Mouse (Mus musculus) midbrain, embryonic 12.5 days (tissue): Measurements from ENCODE around the gene Ncf2. TPM values are rescaled to one million over a fixed set of nuclear protein-coding genes. Genes with fewer than 3 reads are reported as not detected.
"Not testable (repeated sequence)": the region's sequence is repeated elsewhere in the genome, so short reads cannot be mapped to it uniquely, and the experiment has no call there.

Source experiments
- ATAC-seq: fragments of 200-750 bp; cut with Nextera tagmentation; 2 replicates; pipeline ENCODE4 v1.8.0; 2017; ENCODE audit warnings: low read depth, moderate TSS enrichment, moderate library complexity; ENCODE audit not compliant: low FRiP score
- H3K27ac ChIP-seq: fragments of 300-500 bp; sonication (generic); replicated peaks from 2 replicates; pipeline ENCODE4 v1.5.1; 2016; ENCODE audit warnings: mild to moderate bottlenecking
- H3K27me3 ChIP-seq: fragments of 300-500 bp; sonication (generic); 2 replicates; pipeline ENCODE4 v1.6.1; 2016; ENCODE audit warnings: mild to moderate bottlenecking
- H3K36me3 ChIP-seq: fragments of 300-500 bp; sonication (generic); 2 replicates; pipeline ENCODE4 v1.6.1; 2016
- H3K4me1 ChIP-seq: fragments of 300-500 bp; sonication (generic); 2 replicates; pipeline ENCODE4 v1.6.1; 2016
- H3K4me2 ChIP-seq: fragments of 300-500 bp; sonication (generic); replicated peaks from 2 replicates; pipeline ENCODE4 v1.6.1; 2016; ENCODE audit warnings: mild to moderate bottlenecking, moderate library complexity
- H3K4me3 ChIP-seq: fragments of 300-500 bp; sonication (generic); 2 replicates; pipeline ENCODE4 v1.5.1; 2016; ENCODE audit warnings: mild to moderate bottlenecking
- H3K9ac ChIP-seq: fragments of 300-500 bp; sonication (generic); replicated peaks from 2 replicates; pipeline ENCODE4 v1.6.1; 2016; ENCODE audit warnings: mild to moderate bottlenecking, moderate library complexity
- H3K9me3 ChIP-seq: fragments of 300-500 bp; sonication (generic); 2 replicates; pipeline ENCODE4 v1.6.1; 2016; ENCODE audit warnings: mild to moderate bottlenecking
- WGBS: fragments of 180-500 bp; shearing (Covaris S2); methylation state at CpG from one replicate; pipeline ENCODE4 v1.1.7; 2016; 5-methylcytosine and 5-hydroxymethylcytosine counted together
- polyA plus RNA-seq: library from polyadenylated mRNA; unstranded; fragments of >200 nt; fragmentation: Nextera tagmentation; extraction: Ambion mirVana; gene quantifications from 2 replicates; pipeline ENCODE4 v1.2.1, GENCODE M21; 2016

The Ncf2 gene
- polyA plus RNA-seq = 2.2 and 3.0 TPM in 2 replicates

DNA sequence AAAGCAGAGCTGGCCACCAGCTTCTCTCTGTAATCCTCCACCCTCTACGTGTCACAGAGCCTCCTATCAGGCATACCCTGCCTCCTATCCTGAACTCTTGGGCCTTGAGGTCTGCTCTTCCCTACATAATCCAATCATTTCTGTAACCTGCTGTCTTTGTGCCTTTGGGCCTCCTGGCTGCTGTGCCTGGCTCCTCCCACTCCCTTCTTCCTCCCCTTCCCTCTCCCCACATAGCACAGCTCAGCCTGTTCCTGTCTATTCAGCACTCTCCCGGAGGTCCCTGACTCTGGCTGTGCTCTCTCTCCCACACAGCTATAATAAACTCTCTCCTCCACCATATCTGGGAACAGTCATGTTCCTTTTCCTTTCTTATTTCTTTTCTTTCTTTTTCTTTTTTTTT lies at the start of gene Ncf2:
Gene Ncf2, plus strand, starts transcription at position 298 of the 400 bp plus-strand sequence.
- no peak within 1 kb of the TSS for H3K4me2 ChIP-seq
- peak; percentile 62; the same call in 1 of the 2 replicates for ATAC-seq

DNA sequence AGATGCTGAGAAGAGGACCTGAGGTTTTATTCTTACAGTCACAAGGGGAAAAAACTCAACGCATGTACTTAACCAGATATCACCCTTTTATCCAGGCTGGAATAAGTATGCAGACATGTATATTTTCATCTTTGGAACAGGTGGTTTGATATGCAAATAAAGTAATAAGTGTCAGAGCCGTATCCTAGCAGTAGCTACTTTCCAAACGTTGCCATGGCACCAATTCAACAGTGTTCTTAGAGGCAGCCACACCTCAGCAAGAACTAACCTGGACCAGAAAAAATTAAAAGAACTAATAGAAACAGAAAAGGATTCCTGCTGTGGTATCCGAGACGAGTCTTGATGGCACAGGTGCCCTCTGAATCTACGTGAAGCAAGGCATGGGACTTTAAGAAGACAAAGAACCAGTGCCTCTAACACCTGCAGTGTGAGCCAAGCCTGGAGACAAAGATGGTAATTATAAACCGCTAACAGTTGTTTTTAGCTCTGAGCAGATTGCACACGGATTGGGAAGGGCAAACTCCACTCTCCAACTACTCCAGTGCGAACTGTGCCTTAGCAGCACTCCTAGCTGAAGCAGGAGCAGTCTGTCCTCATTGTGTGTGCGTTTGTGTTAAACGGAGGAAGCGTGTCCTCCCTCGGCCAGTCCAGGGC lies 49.6 kb upstream of the Ncf2 start, which contains the start of gene Apobec4:
Gene Apobec4, plus strand, starts transcription at position 240 of the 654 bp plus-strand sequence.
- no peak for ATAC-seq
- Histone ChIP-seq H3K4me3 (no peak within 1 kb of the TSS), H3K9ac (no peak within 1 kb of the TSS), H3K9me3 (no peaks in the 10 kb centered on the region), H3K4me2 (no peak within 1 kb of the TSS), H3K27ac (no peak within 1 kb of the TSS), H3K36me3 (no peaks in the 10 kb centered on the region), H3K27me3 (no peaks in the 10 kb centered on the region), H3K4me1 (peaks cover 5% of the 10 kb centered on the region; the same call in 1 of the 2 replicates)
- 65% methylated on average over 13 of the region's 13 CpGs for WGBS

More for the DNA sequence above, at the start of gene Ncf2:
- peaks cover 11% of the 10 kb centered on the region; the same call in 1 of the 2 replicates for H3K4me1 ChIP-seq
- H3K27me3 ChIP-seq = no peaks in the 10 kb centered on the region
- no peak within 1 kb of the TSS for H3K27ac ChIP-seq
- H3K36me3 ChIP-seq = no peaks in the 10 kb centered on the region
- no peaks in the 10 kb centered on the region for H3K9me3 ChIP-seq
- no peak within 1 kb of the TSS for H3K9ac ChIP-seq
- H3K4me3 ChIP-seq = no peak within 1 kb of the TSS
- 11% methylated on average over 2 of the region's 2 CpGs for WGBS

DNA sequence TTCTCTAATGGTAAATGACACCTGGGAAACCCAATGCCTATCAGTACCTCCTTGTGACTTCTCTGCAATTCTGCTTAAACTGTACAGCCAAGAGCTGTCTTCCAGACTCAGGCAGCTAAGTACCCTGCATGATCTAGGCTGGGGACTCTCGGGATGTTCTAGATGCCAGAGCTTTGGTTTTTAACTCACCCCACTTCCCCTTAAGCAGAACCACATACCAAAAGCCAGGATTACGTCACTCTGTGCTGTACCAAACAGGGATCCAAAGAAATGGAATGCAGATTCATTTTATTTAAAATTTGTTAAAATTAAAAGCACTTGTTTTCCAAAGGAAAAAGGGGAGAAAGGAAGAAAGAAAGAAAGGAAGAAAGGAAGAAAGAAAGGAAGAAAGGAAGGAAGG lies 38.2 kb upstream of the Ncf2 start:
- no peak overlapping the region for H3K4me2 ChIP-seq
- H3K9me3 ChIP-seq = no peaks in the 10 kb centered on the region
- no peak for ATAC-seq
- peaks cover 7% of the 10 kb centered on the region; the same call in 1 of the 2 replicates for H3K27me3 ChIP-seq
- 87% methylated on average over 2 of the region's 2 CpGs for WGBS
- H3K36me3 ChIP-seq = no peaks in the 10 kb centered on the region
- no peak overlapping the region for H3K4me3 ChIP-seq
- peaks cover 7% of the 10 kb centered on the region; the same call in 1 of the 2 replicates for H3K4me1 ChIP-seq
- H3K9ac ChIP-seq = no peak overlapping the region
- no peak overlapping the region for H3K27ac ChIP-seq

DNA sequence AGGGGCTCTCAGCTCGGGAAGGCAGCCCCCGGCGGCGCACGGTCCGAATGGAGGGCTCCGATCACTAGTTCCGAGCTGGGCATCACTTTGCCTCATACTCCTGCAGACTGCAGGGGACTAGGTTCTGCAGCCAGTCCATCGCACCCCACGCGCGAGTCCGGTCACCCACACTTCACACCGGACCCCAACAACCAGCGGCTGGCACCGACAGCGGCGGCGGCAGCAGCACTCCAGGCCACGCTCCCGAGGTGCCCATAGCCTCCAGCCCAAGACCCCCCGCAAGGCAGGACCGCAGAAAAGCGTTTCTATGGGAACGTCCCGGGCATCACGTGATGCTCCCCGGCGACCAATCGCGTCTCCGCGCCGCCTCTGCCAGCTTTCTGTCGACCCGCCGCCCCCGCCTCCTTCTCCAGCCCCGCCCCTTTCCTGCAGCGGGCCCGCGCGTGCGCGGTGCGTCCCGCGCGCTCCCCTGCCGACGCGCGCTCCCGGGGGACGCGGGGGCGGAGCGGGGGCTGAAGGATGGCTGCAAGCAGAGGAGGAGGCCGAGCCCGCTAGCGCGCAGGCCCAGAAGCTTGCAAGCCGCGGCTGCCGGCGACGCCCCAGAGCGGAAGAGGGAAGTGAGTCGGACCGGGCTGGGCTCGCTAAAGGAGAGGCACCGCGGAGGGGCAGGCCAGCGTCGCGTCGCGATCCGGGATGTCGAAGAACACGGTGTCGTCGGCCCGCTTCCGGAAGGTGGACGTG lies 33.8 kb upstream of the Ncf2 start, which contains the start of the genes Rgl1 and Arpc5:
Gene Rgl1, minus strand, starts transcription at position 320 of the 741 bp plus-strand sequence.
Gene Arpc5, plus strand, starts transcription at position 511 of the 741 bp plus-strand sequence.
- peak within 1 kb of the TSS; percentile 95 for H3K4me2 ChIP-seq
- under 1% methylated on average over 86 of the region's 86 CpGs for WGBS
- H3K4me1 ChIP-seq = peaks cover 12% of the 10 kb centered on the region; the same call in 1 of the 2 replicates
- peak within 1 kb of the TSS; percentile 76 for H3K4me3 ChIP-seq
- ATAC-seq = peak; percentile 97
- H3K9me3 ChIP-seq = no peaks in the 10 kb centered on the region
- peaks cover 7% of the 10 kb centered on the region; the same call in 1 of the 2 replicates for H3K27me3 ChIP-seq
- H3K9ac ChIP-seq = peak within 1 kb of the TSS; percentile 86
- H3K27ac ChIP-seq = peak within 1 kb of the TSS; percentile 82
- H3K36me3 ChIP-seq = peaks cover 7% of the 10 kb centered on the region

DNA sequence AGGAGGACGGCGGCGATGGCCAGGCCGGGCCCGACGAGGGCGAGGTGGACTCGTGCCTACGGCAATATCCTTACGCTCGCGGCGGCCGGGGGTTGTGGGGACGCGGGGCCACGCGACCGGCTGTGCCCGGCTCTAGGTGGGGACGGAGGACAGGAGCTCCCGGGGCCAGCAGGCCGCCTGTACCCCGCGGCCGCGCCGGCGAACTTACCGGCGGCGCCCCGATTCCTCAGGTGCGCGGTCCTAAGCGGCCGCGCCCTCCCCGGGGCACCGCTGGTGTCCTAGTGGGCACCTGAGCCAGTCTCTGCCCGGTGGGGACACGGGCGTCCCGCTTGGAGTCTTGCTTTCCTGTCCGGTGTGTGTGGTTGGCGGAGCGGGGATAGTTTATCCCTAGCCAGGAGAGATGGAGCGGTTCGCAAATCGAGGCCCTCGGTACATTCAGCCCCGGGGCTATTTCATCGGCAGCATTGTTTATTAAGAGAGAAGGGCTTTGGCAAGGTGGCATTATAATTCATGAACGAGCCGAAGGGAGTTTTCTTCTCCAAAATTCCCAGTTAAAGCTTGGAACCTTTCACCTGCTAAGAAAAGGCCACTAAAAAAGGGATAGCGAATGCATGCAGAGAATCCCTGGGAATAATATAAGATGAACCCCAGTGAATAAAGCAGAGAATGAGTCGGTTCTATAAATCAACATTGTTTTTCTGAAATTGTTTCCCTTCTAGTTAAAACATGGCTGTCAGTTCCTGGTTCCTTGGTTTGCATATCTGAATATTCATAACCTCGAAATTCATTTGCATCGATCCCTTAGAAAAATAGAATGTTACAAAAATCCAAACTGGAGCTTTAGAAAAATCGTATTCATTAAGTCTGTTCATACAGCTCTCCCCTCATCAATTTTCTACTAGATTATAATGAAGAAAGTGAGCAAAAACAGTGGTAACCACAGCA lies 32.9 kb upstream of the Ncf2 start:
- Histone ChIP-seq H3K4me2 (peak overlapping the region; percentile 95), H3K9me3 (no peaks in the 10 kb centered on the region), H3K27me3 (peaks cover 7% of the 10 kb centered on the region; the same call in 1 of the 2 replicates), H3K36me3 (peaks cover 11% of the 10 kb centered on the region), H3K4me3 (peak overlapping the region; percentile 76), H3K4me1 (peaks cover 12% of the 10 kb centered on the region; the same call in 1 of the 2 replicates), H3K27ac (peak overlapping the region; percentile 82), H3K9ac (peak overlapping the region; percentile 86)
- peak; percentile 74 for ATAC-seq
- 2% methylated on average over 60 of the region's 60 CpGs for WGBS

DNA sequence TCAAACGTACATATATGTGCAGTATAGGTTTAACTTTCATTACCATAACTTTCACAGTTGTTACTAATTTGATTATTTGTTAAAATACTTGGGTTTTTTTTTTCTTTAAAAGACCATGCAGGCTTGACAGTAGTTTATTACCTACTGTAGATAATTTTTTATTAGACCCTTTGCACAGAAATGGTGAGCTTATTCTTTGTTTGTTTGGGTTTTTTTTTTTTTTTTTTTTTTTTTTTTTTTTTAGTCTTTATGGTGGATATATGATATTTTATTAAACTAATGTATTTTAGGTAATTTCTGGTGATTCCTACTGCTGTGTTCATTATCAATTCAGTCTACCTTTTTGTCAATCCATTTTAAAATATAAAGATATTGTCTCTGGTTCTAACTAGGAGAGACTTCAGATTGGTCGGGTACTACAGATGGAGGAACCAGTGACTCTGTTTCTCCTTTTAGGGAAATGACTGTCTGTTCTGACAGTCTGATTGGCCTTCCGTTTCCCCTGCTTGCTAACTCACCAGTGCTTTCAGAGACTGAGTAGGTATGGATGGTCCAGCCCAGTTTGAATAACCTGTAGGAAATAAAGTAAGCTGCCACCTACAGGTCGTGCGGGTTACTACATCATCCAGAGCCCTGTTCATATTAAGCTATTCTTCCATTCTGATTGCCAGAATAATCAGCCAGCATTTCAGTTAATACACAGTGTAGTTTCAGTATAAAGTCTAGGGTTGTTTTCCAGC lies 32.1 kb upstream of the Ncf2 start:
- H3K36me3 ChIP-seq = peaks cover 19% of the 10 kb centered on the region
- peaks cover 7% of the 10 kb centered on the region; the same call in 1 of the 2 replicates for H3K27me3 ChIP-seq
- peak overlapping the region; percentile 95 for H3K4me2 ChIP-seq
- 7% methylated on average over 5 of the region's 5 CpGs for WGBS
- H3K27ac ChIP-seq = 0 out of 2 replicates have a peak overlapping the region, but pooled peaks have one; percentile 6
- no peaks in the 10 kb centered on the region for H3K9me3 ChIP-seq
- no peak for ATAC-seq
- H3K4me3 ChIP-seq = peak overlapping the region; percentile 76
- no peak overlapping the region for H3K9ac ChIP-seq
- H3K4me1 ChIP-seq = peaks cover 12% of the 10 kb centered on the region; the same call in 1 of the 2 replicates

DNA sequence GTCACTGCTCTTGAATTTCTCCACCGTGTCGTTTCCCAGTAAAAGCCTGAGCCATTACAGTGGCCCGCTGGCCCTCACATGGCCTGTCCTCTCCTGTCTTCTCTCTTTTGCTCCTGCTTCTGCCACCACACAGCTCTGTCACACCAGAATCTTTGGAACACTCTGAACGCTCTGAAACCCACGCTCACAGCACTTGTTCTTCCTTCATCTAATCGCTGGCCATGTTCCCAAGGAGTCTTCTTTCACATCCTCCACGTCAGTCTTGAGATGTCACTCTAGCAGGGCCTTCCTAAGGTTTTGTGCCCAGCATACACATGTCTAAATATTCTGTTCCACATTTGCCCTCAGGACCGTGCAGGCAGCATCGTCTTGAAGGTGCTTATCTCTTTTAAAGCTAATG lies 29.0 kb upstream of the Ncf2 start:
- Histone ChIP-seq H3K27me3 (no peaks in the 10 kb centered on the region), H3K9me3 (no peaks in the 10 kb centered on the region), H3K4me1 (peaks cover 5% of the 10 kb centered on the region; the same call in 1 of the 2 replicates), H3K27ac (no peak overlapping the region), H3K4me3 (no peak overlapping the region), H3K9ac (no peak overlapping the region), H3K36me3 (peaks cover 44% of the 10 kb centered on the region), H3K4me2 (no peak overlapping the region)
- ATAC-seq = no peak
- 91% methylated on average over 9 of the region's 9 CpGs for WGBS

DNA sequence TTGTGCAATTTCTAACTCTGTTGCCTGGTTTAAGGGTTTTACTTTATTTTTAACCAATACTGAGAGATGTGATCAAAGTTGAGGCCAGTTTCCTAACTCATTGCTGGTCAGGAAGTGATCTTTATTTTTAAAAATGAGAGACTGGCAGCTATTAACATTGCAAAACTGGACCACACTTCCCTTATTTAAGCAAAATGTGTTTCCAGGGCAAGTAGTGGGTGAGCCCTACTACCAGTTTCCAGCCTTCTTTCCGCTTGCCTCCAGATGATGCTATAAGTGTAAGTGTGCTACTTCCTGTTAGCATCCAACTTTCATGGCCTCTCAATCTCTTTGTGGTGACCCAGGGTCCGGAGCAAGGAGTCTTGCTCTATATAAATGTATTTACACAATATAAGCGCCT lies 25.4 kb upstream of the Ncf2 start:
- not testable (repeated sequence) for H3K4me3 ChIP-seq, H3K4me2 ChIP-seq, H3K9me3 ChIP-seq, H3K27ac ChIP-seq, ATAC-seq, H3K27me3 ChIP-seq, H3K9ac ChIP-seq, H3K4me1 ChIP-seq
- WGBS = 93% methylated on average over 3 of the region's 3 CpGs
- peaks cover 51% of the 10 kb centered on the region for H3K36me3 ChIP-seq

DNA sequence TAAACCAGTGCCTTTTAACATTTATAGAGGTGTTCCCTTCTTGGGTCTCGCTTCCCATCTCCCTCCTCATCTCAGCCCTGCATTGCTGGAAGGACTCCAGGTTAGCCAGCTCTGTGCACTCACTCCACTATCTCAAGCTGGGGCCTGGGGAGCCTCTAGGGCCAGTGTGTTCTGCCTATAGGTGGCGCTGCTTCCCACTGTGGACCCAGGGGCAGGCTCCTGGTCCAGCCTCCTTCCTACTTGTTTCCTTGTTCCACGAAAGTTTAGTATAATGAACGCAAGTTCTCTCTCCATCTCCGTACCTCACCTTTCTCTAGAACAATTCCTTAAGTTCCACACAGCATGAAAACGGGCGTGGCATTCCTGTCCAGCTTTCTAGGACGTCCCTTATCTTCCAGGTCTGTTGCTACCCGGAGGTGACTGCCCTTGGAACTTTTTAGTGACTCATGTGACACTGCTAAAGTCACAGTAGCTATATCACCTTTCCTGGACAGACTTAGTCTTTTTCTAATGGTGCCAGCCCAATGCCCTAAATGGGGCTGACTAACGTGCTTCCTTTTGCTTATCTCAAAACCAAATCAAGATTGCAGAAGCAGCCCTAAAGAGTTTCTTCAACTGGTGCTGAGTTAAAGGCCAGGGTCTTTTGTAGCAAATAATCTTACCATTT lies 20.8 kb upstream of the Ncf2 start:
- Histone ChIP-seq H3K27ac (no peak overlapping the region), H3K9me3 (no peaks in the 10 kb centered on the region), H3K27me3 (no peaks in the 10 kb centered on the region), H3K4me1 (no peaks in the 10 kb centered on the region), H3K9ac (no peak overlapping the region), H3K4me3 (no peak overlapping the region), H3K36me3 (peaks cover 20% of the 10 kb centered on the region), H3K4me2 (no peak overlapping the region)
- peak; percentile 58; the same call in 1 of the 2 replicates for ATAC-seq
- 40% methylated on average over 10 of the region's 10 CpGs for WGBS

DNA sequence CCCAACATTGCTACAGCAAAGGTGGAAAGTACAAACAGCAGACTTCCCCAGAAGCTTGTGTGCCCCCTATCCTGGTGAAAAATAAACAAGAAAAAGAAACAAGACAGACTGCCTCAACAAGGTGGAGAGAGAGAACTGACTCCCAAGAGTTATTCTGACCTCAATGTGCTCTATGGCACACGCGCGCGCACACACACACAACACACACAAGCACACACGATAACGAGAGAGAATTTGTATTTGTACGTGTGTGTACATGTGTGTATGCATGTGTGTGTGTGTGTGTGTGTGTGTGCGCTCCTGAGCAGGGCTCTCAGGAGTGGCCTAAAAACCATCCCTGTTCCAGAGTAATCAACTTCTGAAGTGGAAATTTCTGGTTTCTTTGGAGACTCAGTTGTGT lies 15.4 kb upstream of the Ncf2 start:
- WGBS = 94% methylated on average over 8 of the region's 8 CpGs
- Histone ChIP-seq H3K4me2 (no peak overlapping the region), H3K4me3 (no peak overlapping the region), H3K27me3 (no peaks in the 10 kb centered on the region), H3K36me3 (no peaks in the 10 kb centered on the region), H3K9ac (no peak overlapping the region), H3K27ac (no peak overlapping the region), H3K9me3 (no peaks in the 10 kb centered on the region), H3K4me1 (peaks cover 4% of the 10 kb centered on the region; the same call in 1 of the 2 replicates)
- no peak for ATAC-seq
